Mouse (Mus musculus) limb, embryonic 14.5 days (tissue): ENCODE results near the gene AA986860. TPM values are rescaled to one million over a fixed set of nuclear protein-coding genes. Genes with fewer than 3 reads are reported as not detected.

ENCODE experiments used
- ATAC-seq: fragments of 200-750 bp; cut with Nextera tagmentation; 2 replicates; pipeline ENCODE4 v1.8.0; 2017; ENCODE audit warnings: low read depth, moderate number of reproducible peaks, moderate TSS enrichment; ENCODE audit not compliant: low FRiP score
- DNase-seq: peaks from one replicate; pipeline ENCODE4 v3.0.0-alpha.2; 2015; ENCODE audit warnings: low spot score
- H3K27ac ChIP-seq: fragments of 300-500 bp; sonication (generic); replicated peaks from 2 replicates; pipeline ENCODE4 v1.5.1; 2014; ENCODE audit warnings: low read depth, mild to moderate bottlenecking, low read length, moderate library complexity, mixed read lengths
- H3K27me3 ChIP-seq: fragments of 300-500 bp; sonication (generic); 2 replicates; pipeline ENCODE4 v1.6.1; 2014; ENCODE audit warnings: low read length, mixed read lengths; ENCODE audit not compliant: control insufficient read depth, insufficient read depth
- H3K36me3 ChIP-seq: fragments of 300-500 bp; sonication (generic); 2 replicates; pipeline ENCODE4 v1.6.1; 2014; ENCODE audit warnings: mild to moderate bottlenecking, low read length, moderate library complexity, mixed read lengths; ENCODE audit not compliant: control insufficient read depth, insufficient read depth
- H3K4me1 ChIP-seq: fragments of 300-500 bp; sonication (generic); 2 replicates; pipeline ENCODE4 v1.6.1; 2014; ENCODE audit warnings: antibody characterized with exemption, low read length, mixed read lengths; ENCODE audit not compliant: control insufficient read depth, insufficient read depth
- H3K4me2 ChIP-seq: fragments of 300-500 bp; sonication (generic); replicated peaks from 2 replicates; pipeline ENCODE4 v1.6.1; 2014; ENCODE audit warnings: low read depth, mild to moderate bottlenecking, low read length, moderate library complexity; ENCODE audit not compliant: severe bottlenecking
- H3K4me3 ChIP-seq: fragments of 300-500 bp; sonication (generic); replicated peaks from 2 replicates; pipeline ENCODE4 v1.5.1; 2014; ENCODE audit warnings: low read length
- H3K9ac ChIP-seq: fragments of 300-500 bp; sonication (generic); 2 replicates; pipeline ENCODE4 v1.6.1; 2014; ENCODE audit warnings: mild to moderate bottlenecking, low read depth, low read length, moderate library complexity; ENCODE audit not compliant: severe bottlenecking
- H3K9me3 ChIP-seq: fragments of 300-500 bp; sonication (generic); 2 replicates; pipeline ENCODE4 v1.6.1; 2016; ENCODE audit warnings: low read length; ENCODE audit not compliant: control insufficient read depth
- POLR2A ChIP-seq: fragments of 200-500 bp; IDR thresholded peaks from 2 replicates; pipeline ENCODE4 v1.8.0; 2012; ENCODE audit warnings: inconsistent platforms, mild to moderate bottlenecking, moderate library complexity, borderline replicate concordance; ENCODE audit not compliant: insufficient read depth, insufficient read length; ENCODE audit errors: extremely low read depth
- WGBS: fragments of 180-500 bp; shearing (Covaris S2); extraction: QIAGEN DNeasy Blood & Tissue Kit; methylation state at CpG from one replicate; pipeline ENCODE4 v1.1.7; 2014; 5-methylcytosine and 5-hydroxymethylcytosine counted together
- polyA plus RNA-seq, 2 experiments: library from polyadenylated mRNA; depleted of rRNA in 1 of 2; stranded (reverse) in 1 of 2; unstranded in 1 of 2; fragments of >200 nt; fragmentation: Nextera tagmentation in 1 of 2; extraction: Ambion mirVana in 1 of 2; gene quantifications; 2 replicates each; pipeline versions ENCODE4 v1.2.1 to v1.2.3; 2012 to 2014

The AA986860 gene
- polyA plus RNA-seq, 2 experiments, result 2.8 to 10.6 TPM

- H3K4me1 ChIP-seq, result no peaks in the 10 kb centered on the region
- TF ChIP-seq POLR2A, result no peak
- H3K27me3 ChIP-seq, result no peaks in the 10 kb centered on the region
- H3K9me3 ChIP-seq, result no peaks in the 10 kb centered on the region
- no peak overlapping the region for H3K9ac ChIP-seq
- H3K27ac ChIP-seq, result no peak overlapping the region
- no peak overlapping the region for H3K4me2 ChIP-seq
- 61% methylated on average over 15 of the region's 15 CpGs for WGBS
- no peaks in the 10 kb centered on the region for H3K36me3 ChIP-seq
- ATAC-seq, result no peak
- no peak overlapping the region for H3K4me3 ChIP-seq
- no peak for DNase-seq
Observed at GRCm38 (mm10) chr1:130740781-130741720, 9.3 kb downstream of the AA986860 start.

GRCm38 (mm10) chr1:130742201-130742600, 10.4 kb downstream of the AA986860 start:
- DNase-seq (no peak), ATAC-seq (no peak)
- H3K27ac ChIP-seq, result no peak overlapping the region
- H3K9ac ChIP-seq, result no peak overlapping the region
- H3K9me3 ChIP-seq, result no peaks in the 10 kb centered on the region
- H3K4me1 ChIP-seq, result no peaks in the 10 kb centered on the region
- 93% methylated on average over 7 of the region's 7 CpGs for whole genome bisulfite sequencing
- H3K36me3 ChIP-seq, result no peaks in the 10 kb centered on the region
- no peaks in the 10 kb centered on the region for H3K27me3 ChIP-seq
- H3K4me3 ChIP-seq, result no peak overlapping the region
- TF ChIP-seq POLR2A, result no peak
- H3K4me2 ChIP-seq, result no peak overlapping the region

- DNase-seq (no peak), ATAC-seq (no peak)
- Histone ChIP-seq H3K4me1 (no peaks in the 10 kb centered on the region), H3K36me3 (no peaks in the 10 kb centered on the region), H3K27ac (no peak overlapping the region), H3K27me3 (no peaks in the 10 kb centered on the region), H3K4me3 (no peak overlapping the region), H3K4me2 (no peak overlapping the region), H3K9me3 (no peaks in the 10 kb centered on the region), H3K9ac (no peak overlapping the region)
- 88% methylated on average over 1 of the region's 1 CpGs for WGBS
- TF ChIP-seq POLR2A, result no peak
Observed at GRCm38 (mm10) chr1:130743775-130744174, 12.0 kb downstream of the AA986860 start.

- Histone ChIP-seq H3K9ac (no peak overlapping the region), H3K27ac (no peak overlapping the region), H3K9me3 (no peaks in the 10 kb centered on the region), H3K4me1 (no peaks in the 10 kb centered on the region), H3K36me3 (no peaks in the 10 kb centered on the region), H3K4me3 (no peak overlapping the region), H3K27me3 (no peaks in the 10 kb centered on the region), H3K4me2 (no peak overlapping the region)
- 78% methylated on average over 2 of the region's 2 CpGs for whole genome bisulfite sequencing
- ATAC-seq (no peak), DNase-seq (no peak)
- no peak for TF ChIP-seq POLR2A
Observed at GRCm38 (mm10) chr1:130744217-130744616, 12.4 kb downstream of the AA986860 start.

- 88% methylated on average over 5 of the region's 5 CpGs for WGBS
- ATAC-seq (no peak), DNase-seq (no peak)
- Histone ChIP-seq H3K4me2 (no peak overlapping the region), H3K9ac (no peak overlapping the region), H3K27ac (no peak overlapping the region), H3K9me3 (no peaks in the 10 kb centered on the region), H3K36me3 (no peaks in the 10 kb centered on the region), H3K4me3 (no peak overlapping the region), H3K27me3 (no peaks in the 10 kb centered on the region), H3K4me1 (no peaks in the 10 kb centered on the region)
- TF ChIP-seq POLR2A, result no peak
Observed at GRCm38 (mm10) chr1:130744961-130745360, 13.2 kb downstream of the AA986860 start.

- WGBS, result 97% methylated on average over 3 of the region's 3 CpGs
- DNase-seq, result no peak
- TF ChIP-seq POLR2A, result no peak
Observed at GRCm38 (mm10) chr1:130745591-130745990, 13.8 kb downstream of the AA986860 start.

More at GRCm38 (mm10) chr1:130745591-130745990, 13.8 kb downstream of the AA986860 start:
- no peak overlapping the region for H3K4me2 ChIP-seq
- no peaks in the 10 kb centered on the region for H3K9me3 ChIP-seq
- H3K36me3 ChIP-seq, result no peaks in the 10 kb centered on the region
- no peak overlapping the region for H3K4me3 ChIP-seq
- no peaks in the 10 kb centered on the region for H3K27me3 ChIP-seq
- H3K9ac ChIP-seq, result no peak overlapping the region
- H3K27ac ChIP-seq, result no peak overlapping the region
- H3K4me1 ChIP-seq, result no peaks in the 10 kb centered on the region
- ATAC-seq, result no peak
